Mouse (Mus musculus) urinary bladder, adult 2 months (tissue): ENCODE results near the gene Trmt1. TPM values are rescaled to one million over a fixed set of nuclear protein-coding genes. Genes with fewer than 3 reads are reported as not detected.
"Not testable (repeated sequence)": the region's sequence is repeated elsewhere in the genome, so short reads cannot be mapped to it uniquely, and the experiment has no call there.

Source experiments
- DNase-seq: peaks from one replicate; pipeline ENCODE4 v3.0.0; 2022; ENCODE audit warnings: low spot score
- polyA plus RNA-seq: library from polyadenylated mRNA; depleted of rRNA; stranded (reverse); fragments of >200 nt; gene quantifications from 2 replicates; pipeline ENCODE4 v1.2.3, GENCODE M21; 2012

The Trmt1 gene
- polyA plus RNA-seq, 1 experiment: 71.7 TPM

- DNase-seq: peak; percentile 47
These were observed 25.9 kb upstream of the Trmt1 start for GRCm38 (mm10) chr8:84659936-84660818.

GRCm38 (mm10) chr8:84660819-84661457 is 25.2 kb upstream of the Trmt1 start:
- DNase-seq: peak; percentile 65

- peak; percentile 89 for DNase-seq
These were observed 24.6 kb upstream of the Trmt1 start for GRCm38 (mm10) chr8:84661458-84661871.

GRCm38 (mm10) chr8:84661961-84662571 is 24.0 kb upstream of the Trmt1 start:
- peak; percentile 52 for DNase-seq

- DNase-seq: peak; percentile 95
These were observed 23.5 kb upstream of the Trmt1 start, which contains the start of gene Ier2 for GRCm38 (mm10) chr8:84662581-84663065. Ier2 (minus strand) TSS chr8:84662852.

GRCm38 (mm10) chr8:84663483-84664327 is 22.4 kb upstream of the Trmt1 start:
- peak; percentile 90 for DNase-seq

GRCm38 (mm10) chr8:84664566-84665384 is 21.3 kb upstream of the Trmt1 start:
- peak; percentile 56 for DNase-seq

- DNase-seq: no peak
These were observed 20.7 kb upstream of the Trmt1 start for GRCm38 (mm10) chr8:84665385-84665893.

- no peak for DNase-seq
These were observed 18.0 kb upstream of the Trmt1 start for GRCm38 (mm10) chr8:84668081-84668480.

- no peak for DNase-seq
These were observed 17.2 kb upstream of the Trmt1 start for GRCm38 (mm10) chr8:84668731-84669485.

- DNase-seq: not testable (repeated sequence)
These were observed 15.7 kb upstream of the Trmt1 start for GRCm38 (mm10) chr8:84670295-84671006.

GRCm38 (mm10) chr8:84677305-84677704 is 8.8 kb upstream of the Trmt1 start:
- DNase-seq: no peak

GRCm38 (mm10) chr8:84681476-84681875 is 4.6 kb upstream of the Trmt1 start:
- no peak for DNase-seq

GRCm38 (mm10) chr8:84682257-84682656 is 3.9 kb upstream of the Trmt1 start:
- no peak for DNase-seq

- DNase-seq: no peak
These were observed 1.6 kb upstream of the Trmt1 start for GRCm38 (mm10) chr8:84684537-84684936.

- DNase-seq: no peak
These were observed 1.0 kb downstream of the Trmt1 start for GRCm38 (mm10) chr8:84687003-84687704.

- DNase-seq: peak; percentile 78
These were observed 1.6 kb downstream of the Trmt1 start, which contains the start of gene Nacc1 for GRCm38 (mm10) chr8:84687705-84688100. Nacc1 (minus strand) TSS chr8:84687862.
